Mouse (Mus musculus): ENCODE results near the gene Spty2d1. TPM values are rescaled to one million over a fixed set of nuclear protein-coding genes. Genes with fewer than 3 reads are reported as not detected.
"Not testable (repeated sequence)": the region's sequence is repeated elsewhere in the genome, so short reads cannot be mapped to it uniquely, and the experiment has no call there.

The Spty2d1 gene
- polyA plus RNA-seq, 1 experiment from 2014 or later: 14.1 TPM

DNA sequence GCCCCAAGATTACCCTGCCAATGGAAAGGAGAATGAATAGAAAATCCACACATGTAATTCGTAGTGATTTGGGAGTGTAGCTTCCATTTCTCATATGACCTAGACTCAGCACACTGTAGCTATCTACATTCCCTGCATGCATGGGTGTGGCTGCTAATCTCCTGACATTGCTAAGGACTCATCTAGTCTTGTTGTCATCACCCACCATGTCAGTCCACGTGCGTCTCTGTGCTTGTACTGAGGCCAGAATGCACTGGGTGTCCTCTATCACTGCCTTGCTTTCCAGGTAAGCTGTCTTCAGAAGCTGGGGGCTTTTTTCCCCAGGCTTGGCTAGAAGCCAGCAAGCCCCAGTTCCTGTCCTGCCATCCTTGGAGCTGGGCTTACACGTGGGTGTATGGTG lies 18.8 kb downstream of the Spty2d1 start:
- H3K27me3 ChIP-seq (ENCODE audit: control insufficient read depth, insufficient read depth, low read length); H3K4me3 ChIP-seq (ENCODE audit: low read depth, low read length); DNase-seq (ENCODE audit: low spot score); H3K9ac ChIP-seq (ENCODE audit: low read length); H3K9me3 ChIP-seq (ENCODE audit: control insufficient read depth, low read length); ATAC-seq (ENCODE audit: insufficient read depth, low FRiP score, low TSS enrichment); H3K36me3 ChIP-seq (ENCODE audit: control insufficient read depth, insufficient read depth, low read length); H3K4me1 ChIP-seq (ENCODE audit: control insufficient read depth, insufficient read depth, low read length); H3K4me2 ChIP-seq (ENCODE audit: low read depth); H3K27ac ChIP-seq (ENCODE audit: low read depth, low read length): not testable (repeated sequence)
- WGBS: 77% methylated on average over 4 of the region's 4 CpGs

DNA sequence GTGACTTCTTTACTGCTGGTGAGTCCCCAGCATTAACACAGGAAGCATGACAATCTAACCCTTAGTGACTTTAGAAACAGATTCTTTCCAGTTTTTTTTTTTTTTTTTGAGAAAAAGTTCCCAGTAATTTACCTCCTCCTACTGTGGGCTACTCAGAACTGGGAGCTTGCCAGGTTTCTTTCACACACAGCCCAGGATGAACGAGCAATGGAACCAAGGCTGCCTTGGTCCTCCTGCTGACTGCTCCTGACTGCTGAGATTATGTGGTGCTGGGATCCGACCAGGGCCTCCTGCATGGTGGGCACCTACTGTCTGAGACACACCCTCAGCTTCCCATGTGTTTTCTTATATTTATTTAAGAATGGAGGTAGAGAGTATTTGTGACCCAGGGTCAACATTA lies 21.1 kb downstream of the Spty2d1 start:
- no peak overlapping the region for H3K27ac ChIP-seq (ENCODE audit: low read depth, low read length)
- H3K4me2 ChIP-seq (ENCODE audit: low read depth): no peak overlapping the region
- no peaks in the 10 kb centered on the region for H3K4me1 ChIP-seq (ENCODE audit: control insufficient read depth, insufficient read depth, low read length)
- ATAC-seq (ENCODE audit: insufficient read depth, low FRiP score, low TSS enrichment) (no peak), DNase-seq (ENCODE audit: low spot score) (no peak)
- no peaks in the 10 kb centered on the region for H3K27me3 ChIP-seq (ENCODE audit: control insufficient read depth, insufficient read depth, low read length)
- no peaks in the 10 kb centered on the region for H3K36me3 ChIP-seq (ENCODE audit: control insufficient read depth, insufficient read depth, low read length)
- H3K9ac ChIP-seq (ENCODE audit: low read length): no peak overlapping the region
- no peak overlapping the region for H3K4me3 ChIP-seq (ENCODE audit: low read depth, low read length)
- 57% methylated on average over 2 of the region's 2 CpGs for WGBS
- no peaks in the 10 kb centered on the region for H3K9me3 ChIP-seq (ENCODE audit: control insufficient read depth, low read length)

DNA sequence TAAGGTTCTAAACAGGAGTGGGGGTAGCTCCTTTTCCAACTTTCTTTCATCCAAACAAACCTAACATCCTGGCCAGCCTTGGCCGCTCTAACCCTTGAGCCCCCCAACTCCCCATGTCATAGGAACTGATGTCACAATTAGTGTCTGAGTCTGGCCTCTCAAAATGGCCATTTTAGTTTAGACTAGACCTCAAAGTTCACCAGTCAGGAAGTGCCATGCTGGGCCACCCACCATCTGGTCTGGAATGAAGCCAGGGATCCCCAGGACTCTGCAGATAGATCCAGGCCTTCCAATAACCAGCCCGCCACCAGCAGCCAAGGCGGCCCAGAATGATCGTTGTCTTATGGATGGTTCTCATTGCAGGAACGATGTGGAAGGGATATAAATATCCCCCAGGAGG lies 21.6 kb downstream of the Spty2d1 start:
- no peaks in the 10 kb centered on the region for H3K9me3 ChIP-seq (ENCODE audit: control insufficient read depth, low read length)
- no peaks in the 10 kb centered on the region for H3K4me1 ChIP-seq (ENCODE audit: control insufficient read depth, insufficient read depth, low read length)
- no peak overlapping the region for H3K4me2 ChIP-seq (ENCODE audit: low read depth)
- no peaks in the 10 kb centered on the region for H3K36me3 ChIP-seq (ENCODE audit: control insufficient read depth, insufficient read depth, low read length)
- no peak overlapping the region for H3K4me3 ChIP-seq (ENCODE audit: low read depth, low read length)
- H3K9ac ChIP-seq (ENCODE audit: low read length): no peak overlapping the region
- 60% methylated on average over 5 of the region's 5 CpGs for WGBS
- no peak for ATAC-seq (ENCODE audit: insufficient read depth, low FRiP score, low TSS enrichment)
- DNase-seq (ENCODE audit: low spot score): peak; percentile 32
- no peak overlapping the region for H3K27ac ChIP-seq (ENCODE audit: low read depth, low read length)
- no peaks in the 10 kb centered on the region for H3K27me3 ChIP-seq (ENCODE audit: control insufficient read depth, insufficient read depth, low read length)

DNA sequence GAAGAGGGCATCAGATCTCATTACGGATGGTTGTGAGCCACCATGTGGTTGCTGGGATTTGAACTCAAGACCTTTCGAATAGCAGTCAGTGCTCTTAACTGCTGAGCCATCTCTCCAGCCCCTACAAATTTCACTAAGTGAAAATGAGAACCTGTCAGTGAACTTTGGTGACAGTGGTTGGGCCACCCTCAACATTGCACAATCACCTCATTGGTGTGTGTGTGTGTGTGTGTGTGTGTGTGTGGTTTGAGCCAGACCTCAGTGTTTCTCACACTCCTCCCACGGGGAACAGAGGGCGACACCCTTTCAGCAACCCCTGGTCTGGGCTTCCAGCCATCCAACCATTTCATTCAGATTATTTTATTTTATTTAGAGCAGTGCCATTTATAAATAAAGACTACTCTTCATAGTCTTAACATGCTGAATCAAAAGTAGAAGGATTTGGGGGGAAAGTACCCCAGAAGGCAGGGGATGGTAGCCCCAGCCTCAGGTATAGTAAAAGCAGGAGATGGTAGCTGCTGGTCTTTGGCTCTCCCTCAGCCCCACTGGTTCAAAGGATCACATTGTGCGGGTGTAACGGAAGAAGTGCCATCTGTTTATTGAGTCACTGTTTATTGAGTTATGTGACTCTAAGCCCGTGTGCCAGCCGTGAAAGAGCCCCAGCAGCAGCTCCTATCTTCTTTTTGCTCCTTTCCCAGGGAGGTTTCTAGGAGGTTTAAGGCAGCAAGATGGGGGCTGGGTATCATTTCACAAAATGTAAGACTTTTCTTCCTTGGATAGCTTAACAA lies 22.3 kb downstream of the Spty2d1 start:
- 60% methylated on average over 8 of the region's 8 CpGs for WGBS

DNA sequence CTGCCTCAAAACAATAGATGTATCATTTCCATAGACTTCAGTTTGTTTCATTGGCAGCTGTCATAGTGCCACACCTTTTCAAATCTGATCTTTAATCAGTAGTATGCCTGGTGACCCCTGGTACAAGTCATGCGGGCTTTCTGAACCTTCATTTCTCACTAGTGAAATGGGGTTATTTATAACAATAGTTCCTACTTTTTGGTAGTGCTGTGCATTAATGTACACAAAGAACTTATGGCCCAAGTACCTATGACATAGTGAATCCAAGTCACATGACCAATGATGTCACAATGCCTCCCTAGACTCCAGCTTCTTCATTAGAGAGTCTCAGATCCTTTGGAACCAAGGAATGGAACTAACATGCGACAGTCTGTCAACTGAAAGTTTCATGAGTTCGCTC lies 24.9 kb downstream of the Spty2d1 start, which contains the start of gene Gm9999:
Gene Gm9999, plus strand, starts transcription at position 301 of the 400 bp plus-strand sequence.
- no peaks in the 10 kb centered on the region for H3K4me1 ChIP-seq (ENCODE audit: control insufficient read depth, insufficient read depth, low read length)
- H3K4me3 ChIP-seq (ENCODE audit: low read depth, low read length): no peak within 1 kb of the TSS
- no peaks in the 10 kb centered on the region for H3K9me3 ChIP-seq (ENCODE audit: control insufficient read depth, low read length)
- WGBS: 93% methylated on average over 3 of the region's 3 CpGs
- H3K9ac ChIP-seq (ENCODE audit: low read length): no peak within 1 kb of the TSS
- no peak within 1 kb of the TSS for H3K4me2 ChIP-seq (ENCODE audit: low read depth)
- DNase-seq (ENCODE audit: low spot score) (no peak), ATAC-seq (ENCODE audit: insufficient read depth, low FRiP score, low TSS enrichment) (no peak)
- H3K27me3 ChIP-seq (ENCODE audit: control insufficient read depth, insufficient read depth, low read length): no peaks in the 10 kb centered on the region
- no peaks in the 10 kb centered on the region for H3K36me3 ChIP-seq (ENCODE audit: control insufficient read depth, insufficient read depth, low read length)
- no peak within 1 kb of the TSS for H3K27ac ChIP-seq (ENCODE audit: low read depth, low read length)

More for the DNA sequence above, 22.3 kb downstream of the Spty2d1 start:
- H3K4me1 ChIP-seq (ENCODE audit: control insufficient read depth, insufficient read depth, low read length): no peaks in the 10 kb centered on the region
- H3K27ac ChIP-seq (ENCODE audit: low read depth, low read length): no peak overlapping the region
- H3K4me2 ChIP-seq (ENCODE audit: low read depth): no peak overlapping the region
- DNase-seq (ENCODE audit: low spot score) (no peak), ATAC-seq (ENCODE audit: insufficient read depth, low FRiP score, low TSS enrichment) (no peak)
- no peaks in the 10 kb centered on the region for H3K27me3 ChIP-seq (ENCODE audit: control insufficient read depth, insufficient read depth, low read length)
- no peak overlapping the region for H3K9ac ChIP-seq (ENCODE audit: low read length)
- no peaks in the 10 kb centered on the region for H3K36me3 ChIP-seq (ENCODE audit: control insufficient read depth, insufficient read depth, low read length)
- no peak overlapping the region for H3K4me3 ChIP-seq (ENCODE audit: low read depth, low read length)
- H3K9me3 ChIP-seq (ENCODE audit: control insufficient read depth, low read length): no peaks in the 10 kb centered on the region

DNA sequence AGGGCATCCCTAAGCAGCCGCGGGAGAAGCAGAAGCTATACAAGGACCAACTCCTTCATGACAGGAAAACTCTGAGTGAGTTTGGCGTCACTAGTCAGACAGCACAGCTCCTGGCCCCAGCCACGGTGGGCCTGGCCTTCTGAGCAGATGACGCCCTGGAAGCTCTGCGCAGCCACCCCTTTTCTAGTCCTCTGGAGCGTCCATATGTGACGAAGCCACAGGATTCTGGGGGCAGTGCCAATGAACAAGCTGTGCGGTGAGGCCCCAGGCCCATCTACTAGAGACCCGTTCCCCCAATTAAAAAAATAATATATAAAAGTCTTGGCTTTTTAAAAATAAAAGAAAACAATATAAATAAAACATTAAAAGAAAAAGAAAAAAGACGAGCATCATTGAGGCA lies 32.8 kb downstream of the Spty2d1 start:
- Histone ChIP-seq H3K4me3 (ENCODE audit: low read depth, low read length) (no peak overlapping the region), H3K27ac (ENCODE audit: low read depth, low read length) (no peak overlapping the region), H3K27me3 (ENCODE audit: control insufficient read depth, insufficient read depth, low read length) (no peaks in the 10 kb centered on the region), H3K4me2 (ENCODE audit: low read depth) (no peak overlapping the region), H3K9me3 (ENCODE audit: control insufficient read depth, low read length) (no peaks in the 10 kb centered on the region), H3K9ac (ENCODE audit: low read length) (no peak overlapping the region), H3K4me1 (ENCODE audit: control insufficient read depth, insufficient read depth, low read length) (no peaks in the 10 kb centered on the region), H3K36me3 (ENCODE audit: control insufficient read depth, insufficient read depth, low read length) (no peaks in the 10 kb centered on the region)
- WGBS: 90% methylated on average over 11 of the region's 11 CpGs
- DNase-seq (ENCODE audit: low spot score): no peak
- no peak for ATAC-seq (ENCODE audit: insufficient read depth, low FRiP score, low TSS enrichment)

DNA sequence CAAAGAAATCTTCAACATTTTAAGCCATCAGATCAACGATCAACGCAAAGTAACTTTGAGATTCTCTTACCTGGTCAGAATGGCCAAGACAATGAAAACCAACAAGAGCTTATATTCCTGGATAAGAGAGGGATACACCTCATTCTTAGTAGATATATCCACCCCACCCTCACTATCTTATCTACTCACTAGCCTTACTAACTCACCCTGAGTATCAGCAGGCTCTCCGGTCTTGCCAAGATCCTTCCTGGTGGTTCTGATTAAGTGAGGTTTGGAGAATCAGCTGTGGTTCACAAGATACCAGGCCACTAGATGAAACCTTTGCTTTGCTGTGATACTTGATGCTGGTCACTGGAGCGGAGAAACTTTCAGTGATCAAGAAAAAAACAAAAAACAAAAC lies 33.6 kb downstream of the Spty2d1 start:
- DNase-seq (ENCODE audit: low spot score) (no peak), ATAC-seq (ENCODE audit: insufficient read depth, low FRiP score, low TSS enrichment) (no peak)
- Histone ChIP-seq H3K9me3 (ENCODE audit: control insufficient read depth, low read length) (no peaks in the 10 kb centered on the region), H3K4me1 (ENCODE audit: control insufficient read depth, insufficient read depth, low read length) (no peaks in the 10 kb centered on the region), H3K27me3 (ENCODE audit: control insufficient read depth, insufficient read depth, low read length) (no peaks in the 10 kb centered on the region), H3K4me3 (ENCODE audit: low read depth, low read length) (no peak overlapping the region), H3K9ac (ENCODE audit: low read length) (no peak overlapping the region), H3K27ac (ENCODE audit: low read depth, low read length) (no peak overlapping the region), H3K36me3 (ENCODE audit: control insufficient read depth, insufficient read depth, low read length) (no peaks in the 10 kb centered on the region), H3K4me2 (ENCODE audit: low read depth) (no peak overlapping the region)
- 97% methylated on average over 4 of the region's 4 CpGs for WGBS

DNA sequence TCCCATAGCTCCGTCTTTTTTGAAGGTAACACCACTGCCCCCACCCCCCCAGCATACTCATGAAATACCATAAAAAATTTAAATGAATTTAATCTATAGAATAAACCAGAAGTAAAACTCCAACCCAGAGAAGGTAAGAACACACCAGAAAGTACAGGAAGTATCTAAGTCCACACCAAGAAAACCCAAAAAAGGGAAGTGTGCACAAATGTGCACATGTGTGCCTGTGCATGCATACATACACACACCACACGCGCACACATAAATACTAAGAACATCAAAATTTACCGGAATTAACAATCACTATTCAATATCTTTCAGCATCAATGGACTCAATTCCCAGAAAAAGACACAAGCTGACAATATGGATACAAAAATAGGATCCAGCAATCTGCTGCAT lies 38.3 kb downstream of the Spty2d1 start:
- H3K27ac ChIP-seq (ENCODE audit: low read depth, low read length): no peak overlapping the region
- H3K4me3 ChIP-seq (ENCODE audit: low read depth, low read length): no peak overlapping the region
- DNase-seq (ENCODE audit: low spot score) (no peak), ATAC-seq (ENCODE audit: insufficient read depth, low FRiP score, low TSS enrichment) (no peak)
- H3K9me3 ChIP-seq (ENCODE audit: control insufficient read depth, low read length): no peaks in the 10 kb centered on the region
- no peaks in the 10 kb centered on the region for H3K27me3 ChIP-seq (ENCODE audit: control insufficient read depth, insufficient read depth, low read length)
- H3K36me3 ChIP-seq (ENCODE audit: control insufficient read depth, insufficient read depth, low read length): no peaks in the 10 kb centered on the region
- H3K4me1 ChIP-seq (ENCODE audit: control insufficient read depth, insufficient read depth, low read length): no peaks in the 10 kb centered on the region
- 86% methylated on average over 4 of the region's 4 CpGs for WGBS
- no peak overlapping the region for H3K4me2 ChIP-seq (ENCODE audit: low read depth)
- no peak overlapping the region for H3K9ac ChIP-seq (ENCODE audit: low read length)

DNA sequence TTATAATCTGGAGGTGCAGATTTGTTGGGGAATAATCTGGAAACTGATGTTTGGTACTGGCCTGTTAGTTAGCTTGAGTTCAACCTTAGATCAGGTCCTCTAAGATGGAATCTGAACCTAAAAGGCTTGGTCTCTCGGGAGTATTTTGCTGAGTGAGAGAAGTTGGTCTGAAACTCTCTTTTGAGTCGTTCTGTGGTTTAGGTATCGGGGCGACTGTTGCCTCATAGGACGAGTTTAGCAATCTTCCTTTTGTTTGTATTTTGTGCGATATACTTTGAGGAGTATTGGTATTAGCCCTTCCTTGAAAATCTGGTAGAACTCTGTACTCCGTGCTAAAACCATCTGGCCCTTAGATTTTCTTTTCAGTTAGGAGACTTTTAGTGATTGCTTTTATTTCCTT lies 44.1 kb downstream of the Spty2d1 start:
- no peak overlapping the region for H3K4me3 ChIP-seq (ENCODE audit: low read depth, low read length)
- no peak overlapping the region for H3K27ac ChIP-seq (ENCODE audit: low read depth, low read length)
- no peaks in the 10 kb centered on the region for H3K4me1 ChIP-seq (ENCODE audit: control insufficient read depth, insufficient read depth, low read length)
- no peak for DNase-seq (ENCODE audit: low spot score)
- H3K9me3 ChIP-seq (ENCODE audit: control insufficient read depth, low read length): no peaks in the 10 kb centered on the region
- 92% methylated on average over 7 of the region's 7 CpGs for WGBS
- ATAC-seq (ENCODE audit: insufficient read depth, low FRiP score, low TSS enrichment): no peak
- H3K4me2 ChIP-seq (ENCODE audit: low read depth): no peak overlapping the region
- no peak overlapping the region for H3K9ac ChIP-seq (ENCODE audit: low read length)
- no peaks in the 10 kb centered on the region for H3K36me3 ChIP-seq (ENCODE audit: control insufficient read depth, insufficient read depth, low read length)
- no peaks in the 10 kb centered on the region for H3K27me3 ChIP-seq (ENCODE audit: control insufficient read depth, insufficient read depth, low read length)

Data from neural tube, embryonic 11.5 days (tissue).